Mouse (Mus musculus) embryonic facial prominence, embryonic 11.5 days (tissue): ENCODE measurements around the gene Eif2b1. TPM values are rescaled to one million over a fixed set of nuclear protein-coding genes. Genes with fewer than 3 reads are reported as not detected.
A peak's percentile ranks its signal among the peaks of the same experiment; 100 is the strongest.
"Not testable (repeated sequence)": the region's sequence is repeated elsewhere in the genome, so short reads cannot be mapped to it uniquely, and the experiment has no call there.

Experiments
- ATAC-seq: fragments of 200-750 bp; cut with Nextera tagmentation; replicated peaks from 2 replicates; pipeline ENCODE4 v1.8.0; 2017; ENCODE audit warnings: low read depth; ENCODE audit not compliant: insufficient number of reproducible peaks, low FRiP score, low TSS enrichment
- DNase-seq: peaks from one replicate; pipeline ENCODE4 v3.0.0-alpha.2; 2015; ENCODE audit warnings: low spot score
- H3K27ac ChIP-seq: fragments of 300-500 bp; sonication (generic); replicated peaks from 2 replicates; pipeline ENCODE4 v1.5.1; 2014; ENCODE audit warnings: mild to moderate bottlenecking, low read depth, low read length, control low read depth
- H3K27me3 ChIP-seq: fragments of 300-500 bp; sonication (generic); 2 replicates; pipeline ENCODE4 v1.6.1; 2014; ENCODE audit warnings: mild to moderate bottlenecking, low read length, moderate library complexity, mixed read lengths; ENCODE audit not compliant: control insufficient read depth, insufficient read depth
- H3K36me3 ChIP-seq: fragments of 300-500 bp; sonication (generic); replicated peaks from 2 replicates; pipeline ENCODE4 v1.6.1; 2014; ENCODE audit warnings: low read depth, mild to moderate bottlenecking, low read length, moderate library complexity, mixed read lengths; ENCODE audit not compliant: control insufficient read depth, insufficient read depth
- H3K4me1 ChIP-seq: fragments of 300-500 bp; sonication (generic); 2 replicates; pipeline ENCODE4 v1.6.1; 2014; ENCODE audit warnings: low read length, mixed read lengths; ENCODE audit not compliant: control insufficient read depth, insufficient read depth
- H3K4me2 ChIP-seq: fragments of 300-500 bp; sonication (generic); 2 replicates; pipeline ENCODE4 v1.6.1; 2014; ENCODE audit warnings: low read depth, mild to moderate bottlenecking, control low read depth, low read length, moderate library complexity
- H3K4me3 ChIP-seq: fragments of 300-500 bp; sonication (generic); 2 replicates; pipeline ENCODE4 v1.5.1; 2014; ENCODE audit warnings: low read depth, low read length, control low read depth
- H3K9ac ChIP-seq: fragments of 300-500 bp; sonication (generic); replicated peaks from 2 replicates; pipeline ENCODE4 v1.6.1; 2014; ENCODE audit warnings: mild to moderate bottlenecking, control low read depth, low read length
- H3K9me3 ChIP-seq: fragments of 300-500 bp; sonication (generic); replicated peaks from 2 replicates; pipeline ENCODE4 v1.6.1; 2016; ENCODE audit warnings: mild to moderate bottlenecking, low read length, inconsistent platforms, mixed read lengths; ENCODE audit not compliant: control insufficient read depth
- WGBS: fragments of 180-500 bp; shearing (Covaris S2); extraction: QIAGEN DNeasy Blood & Tissue Kit; methylation state at CpG from one replicate; pipeline ENCODE4 v1.1.7; 2014; 5-methylcytosine and 5-hydroxymethylcytosine counted together
- polyA plus RNA-seq: library from polyadenylated mRNA; unstranded; fragments of >200 nt; fragmentation: Nextera tagmentation; extraction: Ambion mirVana; gene quantifications from 2 replicates; pipeline ENCODE4 v1.2.1, GENCODE M21; 2014

Eif2b1 gene
- polyA plus RNA-seq, 1 experiment from 2014 or later = 95.1 TPM

DNA sequence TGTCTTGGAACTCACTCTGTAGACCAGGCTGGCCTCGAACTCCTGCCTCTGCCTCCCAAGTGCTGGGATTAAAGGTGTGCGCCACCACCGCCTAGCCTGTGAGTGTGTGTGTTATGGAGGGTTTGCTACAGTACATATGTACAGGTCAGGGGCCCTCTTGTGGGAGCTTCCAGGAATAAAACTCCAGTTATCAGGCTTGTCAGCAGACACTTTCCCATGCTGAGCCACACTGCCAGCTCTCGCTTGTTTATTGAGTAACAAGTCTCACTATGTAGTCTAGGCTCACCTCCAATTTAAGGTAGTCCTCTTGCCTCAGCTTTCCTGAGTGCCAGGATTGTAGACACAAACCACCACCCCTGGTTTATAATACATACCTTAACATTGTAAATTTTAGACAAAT, 25.4 kb upstream of the Eif2b1 start:
- DNase-seq (no peak), ATAC-seq (no peak)
- Histone ChIP-seq H3K27ac (no peak overlapping the region), H3K4me2 (no peak overlapping the region), H3K4me3 (no peak overlapping the region), H3K9me3 (no peaks in the 10 kb centered on the region), H3K36me3 (no peaks in the 10 kb centered on the region), H3K4me1 (no peaks in the 10 kb centered on the region), H3K9ac (no peak overlapping the region), H3K27me3 (no peaks in the 10 kb centered on the region)
- WGBS = 93% methylated on average over 4 of the region's 4 CpGs

DNA sequence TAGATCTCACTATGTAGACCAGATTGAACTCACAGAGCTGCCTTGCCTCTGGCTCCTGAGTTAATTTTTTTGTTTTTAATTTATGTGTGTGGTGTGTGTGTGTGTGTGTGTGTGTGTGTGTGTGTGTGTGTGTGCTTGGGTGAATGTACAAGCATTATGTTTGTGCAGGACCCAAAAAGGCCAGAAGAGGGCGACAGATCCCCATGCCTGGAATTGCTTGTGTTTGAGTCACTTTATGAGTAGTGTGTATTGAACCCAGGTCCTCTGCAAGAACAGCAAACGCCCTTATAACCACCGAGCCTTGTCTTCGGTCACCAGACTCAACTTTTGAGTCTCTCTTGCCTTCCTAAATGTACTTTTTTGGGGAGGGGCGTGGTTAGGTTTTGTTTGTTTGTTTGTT, 23.4 kb upstream of the Eif2b1 start:
- peak; percentile 70 for DNase-seq
- 62% methylated on average over 5 of the region's 5 CpGs for WGBS

DNA sequence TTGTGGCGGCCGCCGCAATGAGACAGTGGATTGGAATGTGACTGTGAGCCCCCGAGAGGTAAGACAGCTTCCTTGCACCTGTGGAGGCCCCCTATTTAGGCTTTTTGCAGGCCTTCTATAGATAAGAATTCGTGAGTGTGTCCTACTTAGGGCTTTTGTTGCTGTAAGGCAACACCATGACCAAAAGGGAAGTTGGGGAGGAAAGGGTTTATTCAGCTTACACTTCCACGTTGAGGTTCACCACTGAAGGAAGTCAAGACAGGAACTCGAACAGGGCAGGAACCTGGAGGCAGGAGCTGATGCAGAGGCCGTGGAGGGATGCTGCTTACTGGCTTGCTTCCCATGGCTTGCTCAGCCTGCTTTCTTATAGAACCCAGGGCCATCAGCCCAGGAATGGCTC, 20.8 kb upstream of the Eif2b1 start:
- not testable (repeated sequence) for ATAC-seq, H3K4me3 ChIP-seq, H3K27ac ChIP-seq, H3K4me1 ChIP-seq, H3K27me3 ChIP-seq, DNase-seq, H3K9me3 ChIP-seq, H3K4me2 ChIP-seq, H3K36me3 ChIP-seq, H3K9ac ChIP-seq
- WGBS = 63% methylated on average over 8 of the region's 8 CpGs

More for the DNA sequence above, 23.4 kb upstream of the Eif2b1 start:
- ATAC-seq = no peak
- Histone ChIP-seq H3K4me2 (no peak overlapping the region), H3K4me1 (no peaks in the 10 kb centered on the region), H3K4me3 (no peak overlapping the region), H3K9ac (no peak overlapping the region), H3K27ac (no peak overlapping the region), H3K27me3 (no peaks in the 10 kb centered on the region), H3K9me3 (no peaks in the 10 kb centered on the region), H3K36me3 (no peaks in the 10 kb centered on the region)

DNA sequence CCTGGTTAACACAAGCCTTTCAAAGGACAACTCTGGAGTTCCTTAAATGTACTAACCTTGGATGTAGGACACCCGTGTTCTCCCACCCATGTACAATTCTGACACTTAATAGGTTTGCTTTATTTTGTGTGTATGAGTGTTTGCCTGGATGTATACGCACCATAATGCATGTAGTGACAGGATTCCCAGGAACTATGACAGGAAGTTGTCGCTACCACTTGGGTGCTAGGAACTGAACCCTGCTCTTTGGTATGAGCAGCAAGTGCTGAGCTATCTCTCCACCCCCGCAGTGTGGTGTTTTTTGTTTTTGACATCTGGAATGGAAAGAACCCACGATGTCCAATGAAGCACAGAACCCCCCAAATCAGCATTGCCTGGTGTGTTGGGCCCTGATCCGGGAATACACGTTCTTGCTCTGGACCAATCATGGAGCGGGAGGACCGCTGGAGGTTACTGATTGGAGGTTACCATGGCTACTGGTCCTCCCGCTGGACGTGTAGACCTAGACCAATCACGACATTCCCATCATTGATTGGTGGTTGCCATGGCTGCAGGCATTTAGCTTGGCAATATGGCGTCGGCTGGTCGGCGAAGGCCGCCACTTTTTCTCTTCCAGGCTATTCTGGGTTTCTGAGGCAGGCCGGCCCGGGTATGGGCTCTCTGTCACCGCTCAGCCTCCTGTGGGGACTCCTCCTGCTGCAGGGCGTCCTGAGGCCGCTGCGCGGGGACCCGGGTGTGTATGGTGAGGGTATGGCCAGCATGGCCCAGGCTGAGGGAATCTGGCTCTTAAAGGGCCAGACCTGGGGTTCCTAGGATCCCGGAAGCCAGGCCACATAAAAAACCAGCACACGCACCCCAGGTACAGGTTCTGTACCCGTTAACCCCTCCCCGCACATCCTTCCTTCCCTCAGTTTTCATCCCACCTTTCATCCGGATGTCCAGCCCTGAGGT, 19.6 kb upstream of the Eif2b1 start:
- H3K27ac ChIP-seq = no peak overlapping the region
- H3K9me3 ChIP-seq = no peaks in the 10 kb centered on the region
- ATAC-seq (peak; percentile 99), DNase-seq (peak; percentile 98)
- peak overlapping the region; percentile 83 for H3K4me2 ChIP-seq
- H3K27me3 ChIP-seq = no peaks in the 10 kb centered on the region
- 6% methylated on average over 30 of the region's 30 CpGs for WGBS
- peaks cover 6% of the 10 kb centered on the region for H3K36me3 ChIP-seq
- no peaks in the 10 kb centered on the region for H3K4me1 ChIP-seq
- H3K9ac ChIP-seq = peak overlapping the region; percentile 71
- H3K4me3 ChIP-seq = peak overlapping the region; percentile 71

DNA sequence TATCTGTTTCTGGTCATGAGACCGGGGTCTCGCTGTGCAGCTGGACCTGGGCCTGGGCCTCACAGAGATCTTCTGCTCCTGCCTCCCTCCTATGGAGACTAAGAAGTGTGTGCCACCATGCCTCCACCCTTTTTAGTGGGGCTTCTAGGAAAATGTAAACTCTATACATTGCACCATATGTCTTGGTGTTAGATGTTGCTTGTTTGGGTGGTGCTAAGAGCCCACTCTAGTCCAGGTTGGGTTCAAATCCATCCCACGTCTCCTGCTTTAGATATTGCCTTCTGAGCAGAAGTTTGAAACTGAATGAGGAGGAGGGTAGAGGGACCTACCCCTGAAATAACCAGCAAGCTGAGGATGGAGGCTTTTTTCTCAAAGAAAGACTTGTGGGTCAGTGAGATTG, 13.8 kb upstream of the Eif2b1 start:
- peaks cover 6% of the 10 kb centered on the region for H3K36me3 ChIP-seq
- no peak overlapping the region for H3K9ac ChIP-seq
- no peaks in the 10 kb centered on the region for H3K4me1 ChIP-seq
- ATAC-seq = no peak
- no peaks in the 10 kb centered on the region for H3K9me3 ChIP-seq
- DNase-seq = no peak
- no peaks in the 10 kb centered on the region for H3K27me3 ChIP-seq
- WGBS = 90% methylated on average over 3 of the region's 3 CpGs
- H3K27ac ChIP-seq = no peak overlapping the region
- no peak overlapping the region for H3K4me2 ChIP-seq
- no peak overlapping the region for H3K4me3 ChIP-seq

DNA sequence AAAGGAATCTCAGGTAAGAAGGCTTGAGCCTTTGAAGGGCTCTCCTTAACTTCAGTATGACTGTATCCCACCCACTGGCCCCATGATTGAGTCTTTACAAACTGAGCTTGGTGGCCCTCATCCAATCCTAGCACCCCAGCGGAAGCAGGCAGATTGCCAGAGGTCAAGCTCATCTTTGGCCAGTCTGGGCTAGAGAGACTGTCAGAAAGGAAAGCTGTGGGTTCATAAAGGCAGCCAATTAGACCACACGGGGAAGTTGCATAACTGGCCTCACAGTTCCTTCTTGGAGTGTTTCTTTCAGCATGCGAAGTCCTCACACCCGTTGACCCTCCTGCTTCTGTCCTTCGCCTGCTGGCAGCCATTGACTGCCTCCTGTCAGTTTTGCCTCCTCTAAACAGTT, 3.6 kb upstream of the Eif2b1 start:
- WGBS = 96% methylated on average over 5 of the region's 5 CpGs
- no peaks in the 10 kb centered on the region; the same call in 1 of the 2 replicates for H3K36me3 ChIP-seq
- H3K27ac ChIP-seq = no peak overlapping the region
- no peak for ATAC-seq
- DNase-seq = no peak
- no peaks in the 10 kb centered on the region for H3K27me3 ChIP-seq
- H3K4me3 ChIP-seq = no peak overlapping the region
- no peaks in the 10 kb centered on the region for H3K9me3 ChIP-seq
- H3K4me2 ChIP-seq = no peak overlapping the region
- no peaks in the 10 kb centered on the region for H3K4me1 ChIP-seq
- no peak overlapping the region for H3K9ac ChIP-seq

DNA sequence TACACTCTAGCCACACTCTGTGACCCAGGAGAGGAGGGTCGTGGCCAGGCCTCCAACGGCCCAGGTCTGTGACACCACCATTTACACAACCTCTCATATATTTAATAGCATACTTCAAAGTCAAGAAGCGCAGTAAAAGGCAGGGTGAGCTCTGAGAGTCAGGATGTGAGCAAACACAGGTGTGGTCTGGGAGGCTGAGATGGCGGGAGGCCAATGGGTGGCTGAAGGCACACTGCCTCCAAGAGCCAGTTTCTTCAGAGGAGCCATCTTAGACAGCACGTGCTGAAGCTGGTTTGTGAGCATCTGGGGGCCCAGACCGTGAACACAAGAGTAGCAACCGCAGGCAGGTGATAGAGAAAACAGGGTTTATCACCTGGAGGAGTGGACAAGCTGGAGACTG, 3.5 kb downstream of the Eif2b1 start:
- no peak overlapping the region for H3K4me3 ChIP-seq
- no peak overlapping the region for H3K9ac ChIP-seq
- no peaks in the 10 kb centered on the region for H3K27me3 ChIP-seq
- peaks cover 3% of the 10 kb centered on the region; the same call in 1 of the 2 replicates for H3K36me3 ChIP-seq
- 94% methylated on average over 7 of the region's 7 CpGs for WGBS
- H3K9me3 ChIP-seq = no peaks in the 10 kb centered on the region
- H3K27ac ChIP-seq = no peak overlapping the region
- no peaks in the 10 kb centered on the region for H3K4me1 ChIP-seq
- ATAC-seq (no peak), DNase-seq (no peak)
- H3K4me2 ChIP-seq = no peak overlapping the region

DNA sequence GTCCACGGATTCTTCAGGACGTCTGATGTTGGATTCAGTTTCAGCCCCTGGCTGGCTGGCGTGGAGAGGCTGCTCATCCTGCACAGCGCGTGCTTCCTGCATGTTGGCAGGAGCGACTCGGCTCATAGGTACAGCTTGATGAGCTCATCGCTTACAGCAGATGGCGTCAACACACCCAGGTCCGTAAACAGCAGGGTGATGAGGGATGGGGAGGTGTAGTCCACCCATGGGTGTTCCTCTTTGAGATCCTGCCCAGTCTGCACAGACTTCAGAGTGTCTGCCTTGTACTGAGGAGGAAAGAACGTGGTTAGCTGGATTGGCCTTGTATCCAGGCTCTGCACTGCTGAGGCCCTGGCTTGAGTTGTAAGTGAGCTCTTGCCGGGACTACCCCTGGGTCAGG, 7.9 kb downstream of the Eif2b1 start:
- ATAC-seq (no peak), DNase-seq (no peak)
- Histone ChIP-seq H3K27ac (no peak overlapping the region), H3K9me3 (no peaks in the 10 kb centered on the region), H3K36me3 (peaks cover 10% of the 10 kb centered on the region), H3K4me3 (no peak overlapping the region), H3K9ac (no peak overlapping the region), H3K27me3 (no peaks in the 10 kb centered on the region), H3K4me2 (no peak overlapping the region), H3K4me1 (no peaks in the 10 kb centered on the region)
- WGBS = 87% methylated on average over 12 of the region's 12 CpGs
